Mouse (Mus musculus) kidney, embryonic 14.5 days (tissue): Measurements from ENCODE around the gene Fbxo8. TPM values are rescaled to one million over a fixed set of nuclear protein-coding genes. Genes with fewer than 3 reads are reported as not detected.

Experiments used
- ATAC-seq: fragments of 200-750 bp; cut with Nextera tagmentation; 2 replicates; pipeline ENCODE4 v1.8.0; 2017; ENCODE audit warnings: moderate number of reproducible peaks, mild to moderate bottlenecking, moderate TSS enrichment, moderate library complexity; ENCODE audit not compliant: low FRiP score, low TSS enrichment
- H3K27ac ChIP-seq: fragments of 300-500 bp; sonication (generic); 2 replicates; pipeline ENCODE4 v1.5.1; 2014; ENCODE audit warnings: low read depth, mild to moderate bottlenecking, low read length, moderate library complexity, mixed read lengths
- H3K27me3 ChIP-seq: fragments of 300-500 bp; sonication (generic); 2 replicates; pipeline ENCODE4 v1.6.1; 2014; ENCODE audit warnings: mild to moderate bottlenecking, low read length; ENCODE audit not compliant: control insufficient read depth, insufficient read depth
- H3K36me3 ChIP-seq: fragments of 300-500 bp; sonication (generic); 2 replicates; pipeline ENCODE4 v1.6.1; 2014; ENCODE audit warnings: low read length, mixed read lengths; ENCODE audit not compliant: control insufficient read depth, insufficient read depth
- H3K4me1 ChIP-seq: fragments of 300-500 bp; sonication (generic); 2 replicates; pipeline ENCODE4 v1.6.1; 2014; ENCODE audit warnings: low read length, mixed read lengths; ENCODE audit not compliant: control insufficient read depth, insufficient read depth
- H3K4me2 ChIP-seq: fragments of 300-500 bp; sonication (generic); replicated peaks from 2 replicates; pipeline ENCODE4 v1.6.1; 2014; ENCODE audit warnings: low read depth, mild to moderate bottlenecking, low read length
- H3K4me3 ChIP-seq: fragments of 300-500 bp; sonication (generic); 2 replicates; pipeline ENCODE4 v1.5.1; 2014; ENCODE audit warnings: mild to moderate bottlenecking, low read length
- H3K9ac ChIP-seq: fragments of 300-500 bp; sonication (generic); 2 replicates; pipeline ENCODE4 v1.6.1; 2014; ENCODE audit warnings: low read depth, mild to moderate bottlenecking, low read length, moderate library complexity
- H3K9me3 ChIP-seq: fragments of 300-500 bp; sonication (generic); 2 replicates; pipeline ENCODE4 v1.6.1; 2016; ENCODE audit warnings: low read length; ENCODE audit not compliant: control insufficient read depth
- WGBS: fragments of 180-500 bp; shearing (Covaris S2); extraction: QIAGEN DNeasy Blood & Tissue Kit; methylation state at CpG from one replicate; pipeline ENCODE4 v1.1.7; 2014; 5-methylcytosine and 5-hydroxymethylcytosine counted together
- polyA plus RNA-seq: library from polyadenylated mRNA; unstranded; fragments of >200 nt; fragmentation: Nextera tagmentation; extraction: Ambion mirVana; gene quantifications from 2 replicates; pipeline ENCODE4 v1.2.1, GENCODE M21; 2014

Fbxo8 gene
- polyA plus RNA-seq, 1 experiment from 2014 or later = 46.2 TPM

DNA sequence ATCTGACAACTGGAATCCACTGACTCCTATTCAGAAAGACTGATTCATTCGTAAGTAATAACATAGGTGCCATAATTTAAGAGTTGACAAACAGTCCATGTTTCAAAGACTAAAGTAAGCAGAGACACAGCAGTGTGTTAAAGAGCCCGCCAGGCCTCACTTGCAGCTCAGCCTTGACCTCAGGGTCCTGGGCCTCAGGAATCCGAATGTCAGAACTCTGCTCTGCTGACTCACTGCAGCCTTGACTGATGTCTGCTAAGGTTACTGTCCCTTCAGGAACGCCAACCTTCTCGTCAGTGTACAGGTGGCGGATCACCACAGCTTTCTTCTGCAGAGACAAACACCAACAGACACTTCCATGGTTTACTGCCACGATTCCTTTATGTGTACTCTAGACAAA is 10.2 kb upstream of the Fbxo8 start:
- no peak for ATAC-seq
- 85% methylated on average over 7 of the region's 7 CpGs for WGBS
- Histone ChIP-seq H3K27ac (no peak overlapping the region), H3K27me3 (no peaks in the 10 kb centered on the region), H3K9ac (no peak overlapping the region), H3K9me3 (no peaks in the 10 kb centered on the region), H3K4me2 (no peak overlapping the region), H3K4me1 (no peaks in the 10 kb centered on the region), H3K4me3 (no peak overlapping the region), H3K36me3 (peaks cover 64% of the 10 kb centered on the region)

DNA sequence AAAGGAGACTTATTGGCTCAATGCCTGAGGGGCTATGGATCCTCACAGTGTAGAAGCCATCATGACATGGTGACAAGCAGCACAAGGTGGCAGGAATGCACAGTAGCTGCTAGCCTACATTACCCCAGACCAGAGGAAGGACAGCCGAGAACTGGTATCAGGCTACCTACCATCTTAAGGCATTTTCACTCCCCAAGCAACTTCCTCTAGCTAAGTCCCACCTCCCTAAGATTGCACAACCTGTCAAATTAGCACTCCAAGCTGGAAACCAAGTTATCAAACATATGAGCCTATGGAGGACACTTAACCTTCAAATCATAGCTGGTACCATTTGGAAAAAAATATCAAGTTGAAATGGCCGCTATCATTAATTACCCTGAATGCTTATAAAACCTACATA is 3.0 kb upstream of the Fbxo8 start:
- no peak overlapping the region for H3K9ac ChIP-seq
- H3K27ac ChIP-seq = no peak overlapping the region
- H3K27me3 ChIP-seq = no peaks in the 10 kb centered on the region
- H3K4me3 ChIP-seq = no peak overlapping the region
- 95% methylated on average over 2 of the region's 2 CpGs for WGBS
- peaks cover 14% of the 10 kb centered on the region; the same call in 1 of the 2 replicates for H3K36me3 ChIP-seq
- no peak overlapping the region for H3K4me2 ChIP-seq
- no peaks in the 10 kb centered on the region for H3K9me3 ChIP-seq
- H3K4me1 ChIP-seq = peaks cover 8% of the 10 kb centered on the region; the same call in 1 of the 2 replicates
- ATAC-seq = no peak

DNA sequence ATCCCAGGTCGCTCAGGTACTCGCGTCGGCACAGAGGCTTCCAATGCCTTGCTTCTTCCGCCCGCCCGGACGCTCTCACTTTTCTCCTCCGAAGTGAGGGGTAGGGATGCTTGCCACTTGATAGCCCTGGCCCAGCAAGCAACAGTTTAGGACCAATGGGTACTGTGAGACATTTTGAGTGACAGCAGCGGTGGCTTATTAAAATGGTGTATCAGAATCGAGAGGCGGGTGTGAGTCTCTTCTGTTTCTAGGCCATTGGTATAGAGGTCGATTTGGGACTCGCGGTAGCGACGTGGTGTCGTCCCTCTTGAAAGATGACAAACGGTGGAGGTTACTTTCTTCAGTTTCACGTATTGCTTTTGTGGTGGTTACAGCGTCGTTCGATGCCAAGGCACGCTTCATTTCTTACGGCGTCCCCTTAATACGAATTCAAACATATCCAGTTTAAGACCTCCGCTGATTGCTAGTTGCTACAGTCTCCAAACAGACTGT is 517 bp downstream of the Fbxo8 start:
- H3K9ac ChIP-seq = peak overlapping the region; percentile 75
- peak; percentile 97 for ATAC-seq
- no peaks in the 10 kb centered on the region for H3K27me3 ChIP-seq
- H3K36me3 ChIP-seq = no peaks in the 10 kb centered on the region
- H3K27ac ChIP-seq = peak overlapping the region; percentile 79
- H3K4me3 ChIP-seq = peak overlapping the region; percentile 85
- WGBS = under 1% methylated on average over 28 of the region's 28 CpGs
- H3K4me2 ChIP-seq = peak overlapping the region; percentile 66
- H3K9me3 ChIP-seq = no peaks in the 10 kb centered on the region
- peaks cover 8% of the 10 kb centered on the region; the same call in 1 of the 2 replicates for H3K4me1 ChIP-seq

GRCm38 (mm10) chr8:56552045-56552444 is 1.2 kb downstream of the Fbxo8 start:
- WGBS = 32% methylated on average over 10 of the region's 10 CpGs
- H3K9me3 ChIP-seq = no peaks in the 10 kb centered on the region
- peak overlapping the region; percentile 66 for H3K4me2 ChIP-seq
- ATAC-seq = no peak
- no peaks in the 10 kb centered on the region for H3K36me3 ChIP-seq
- peaks cover 8% of the 10 kb centered on the region; the same call in 1 of the 2 replicates for H3K4me1 ChIP-seq
- H3K9ac ChIP-seq = peak overlapping the region; percentile 75
- H3K27ac ChIP-seq = no peak overlapping the region
- no peaks in the 10 kb centered on the region for H3K27me3 ChIP-seq
- peak overlapping the region; percentile 85 for H3K4me3 ChIP-seq

GRCm38 (mm10) chr8:56552551-56553103 is 1.7 kb downstream of the Fbxo8 start:
- Histone ChIP-seq H3K4me2 (no peak overlapping the region; the same call in 1 of the 2 replicates), H3K27me3 (no peaks in the 10 kb centered on the region), H3K4me1 (peaks cover 8% of the 10 kb centered on the region; the same call in 1 of the 2 replicates), H3K4me3 (no peak overlapping the region), H3K9ac (no peak overlapping the region), H3K27ac (no peak overlapping the region), H3K36me3 (no peaks in the 10 kb centered on the region), H3K9me3 (no peaks in the 10 kb centered on the region)
- WGBS = 77% methylated on average over 5 of the region's 5 CpGs
- ATAC-seq = no peak

GRCm38 (mm10) chr8:56564399-56565047 is 13.6 kb downstream of the Fbxo8 start:
- no peaks in the 10 kb centered on the region for H3K9me3 ChIP-seq
- no peak overlapping the region for H3K4me3 ChIP-seq
- H3K27ac ChIP-seq = no peak overlapping the region
- H3K9ac ChIP-seq = no peak overlapping the region
- H3K4me1 ChIP-seq = no peaks in the 10 kb centered on the region
- ATAC-seq = no peak
- H3K4me2 ChIP-seq = no peak overlapping the region
- 77% methylated on average over 4 of the region's 4 CpGs for WGBS
- H3K27me3 ChIP-seq = no peaks in the 10 kb centered on the region
- H3K36me3 ChIP-seq = no peaks in the 10 kb centered on the region

DNA sequence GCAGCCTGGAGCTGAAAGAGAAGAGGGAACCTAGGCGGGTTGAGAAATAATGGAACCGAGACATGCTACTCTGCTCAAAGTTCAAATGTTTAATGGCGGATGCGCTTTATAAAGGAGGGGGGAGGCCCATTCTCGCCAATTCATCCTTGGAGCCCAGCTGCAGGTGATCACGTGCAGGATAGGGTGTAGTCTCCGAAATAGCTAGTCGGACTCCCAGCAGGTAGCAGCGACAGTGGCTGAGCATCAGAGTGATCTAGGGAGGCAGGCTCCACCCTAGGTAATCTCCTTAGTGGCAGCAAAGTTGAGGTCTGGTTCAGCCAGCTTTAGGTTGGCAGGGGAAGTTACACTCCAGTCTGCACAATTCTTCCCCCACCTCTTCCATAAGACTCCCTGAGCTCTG is 16.0 kb downstream of the Fbxo8 start:
- no peak overlapping the region for H3K4me2 ChIP-seq
- H3K4me3 ChIP-seq = no peak overlapping the region
- no peak overlapping the region for H3K27ac ChIP-seq
- no peaks in the 10 kb centered on the region for H3K9me3 ChIP-seq
- H3K4me1 ChIP-seq = no peaks in the 10 kb centered on the region
- no peaks in the 10 kb centered on the region for H3K36me3 ChIP-seq
- H3K27me3 ChIP-seq = no peaks in the 10 kb centered on the region
- H3K9ac ChIP-seq = no peak overlapping the region
- 97% methylated on average over 9 of the region's 9 CpGs for WGBS
- no peak for ATAC-seq

DNA sequence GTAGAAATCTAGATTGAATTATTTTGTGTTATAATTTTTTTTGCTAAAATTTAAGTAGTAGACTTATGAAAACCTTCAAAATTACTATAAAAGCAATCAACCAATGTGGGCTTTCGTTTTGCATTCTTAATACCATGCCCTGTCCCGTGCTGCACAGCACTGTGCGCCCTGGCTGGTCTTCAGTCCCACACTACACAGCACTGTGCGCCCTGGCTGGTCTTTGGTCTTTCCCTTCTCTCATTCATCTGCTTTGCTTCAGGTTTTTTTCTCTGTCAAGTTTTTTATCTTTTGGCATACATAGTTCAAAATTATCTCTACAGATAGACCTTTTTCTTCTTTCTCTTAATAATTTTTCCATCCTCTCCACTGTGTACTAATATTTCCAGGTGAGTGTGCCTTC is 30.0 kb downstream of the Fbxo8 start:
- Histone ChIP-seq H3K9ac (no peak overlapping the region), H3K9me3 (no peaks in the 10 kb centered on the region), H3K4me3 (no peak overlapping the region), H3K27me3 (no peaks in the 10 kb centered on the region), H3K36me3 (no peaks in the 10 kb centered on the region), H3K4me1 (no peaks in the 10 kb centered on the region), H3K4me2 (no peak overlapping the region), H3K27ac (no peak overlapping the region)
- WGBS = 92% methylated on average over 4 of the region's 4 CpGs
- ATAC-seq = no peak

- Histone ChIP-seq H3K4me2 (no peak overlapping the region), H3K27me3 (no peaks in the 10 kb centered on the region), H3K36me3 (no peaks in the 10 kb centered on the region), H3K4me3 (no peak overlapping the region), H3K4me1 (no peaks in the 10 kb centered on the region), H3K27ac (no peak overlapping the region), H3K9me3 (no peaks in the 10 kb centered on the region), H3K9ac (no peak overlapping the region)
- no peak for ATAC-seq
These were observed 32.0 kb downstream of the Fbxo8 start for GRCm38 (mm10) chr8:56582841-56583240.
